ENCODE assay signal across 38 mouse cellular contexts in the genomic region with DNA sequence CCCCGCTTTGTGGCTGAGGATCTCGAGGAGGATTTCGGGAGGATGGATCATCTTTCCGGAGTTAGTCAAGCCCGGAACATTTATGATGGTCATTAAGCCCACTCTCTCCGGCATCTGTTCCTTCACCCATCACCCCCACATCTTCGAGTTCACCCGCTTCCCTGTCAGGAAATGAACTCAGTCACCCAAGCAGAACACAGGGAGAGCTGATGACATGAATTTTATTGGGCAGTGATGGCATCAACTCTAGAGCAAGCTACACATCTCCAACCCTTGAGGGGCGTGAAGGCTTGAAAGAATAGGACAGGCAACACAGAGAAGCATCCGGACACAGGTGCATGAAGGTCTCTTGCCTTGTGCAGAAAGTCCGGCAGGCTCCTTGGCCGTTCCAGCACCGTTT. TPM values are rescaled to one million over a fixed set of nuclear protein-coding genes. Genes with fewer than 3 reads are reported as not detected.
"Had no signal": no experiment of that assay in that cellular context is flagged by ENCODE, and none has a peak within 500 bp of the region (broad histone marks: within the 10 kb centered on the region; RNA-seq: fewer than 3 reads in every experiment).

No protein-coding gene starts in this region.

- DNase-seq: gastrocnemius, adult 2 months; gastrocnemius, postnatal 10 days; gastrocnemius, postnatal 25 days; heart, adult 18-20 months; heart, postnatal 10 days; heart, postnatal 4 days; kidney, adult 18-20 months; kidney, postnatal 10 days; kidney, postnatal 4 days; left cerebral cortex, postnatal 4 days had no signal

- ATAC-seq: hindbrain, embryonic 16.5 days; inflammation-experienced regulatory T-cells, adult 6 months; intestine, embryonic 15.5 days; intestine, postnatal 0 days; liver, embryonic 12.5 days had no signal

- H3K36me3 ChIP-seq: heart, embryonic 10.5 days; heart, embryonic 12.5 days; hindbrain, embryonic 10.5 days; hindbrain, embryonic 12.5 days; intestine, embryonic 15.5 days; limb, embryonic 13.5 days; limb, embryonic 15.5 days; liver, embryonic 12.5 days had no signal

- H3K9me3 ChIP-seq: heart, embryonic 10.5 days; heart, embryonic 12.5 days; hindbrain, embryonic 10.5 days; hindbrain, embryonic 12.5 days; intestine, embryonic 15.5 days; limb, embryonic 13.5 days; limb, embryonic 15.5 days; liver, embryonic 12.5 days had no signal

- H3K9ac ChIP-seq: heart, embryonic 12.5 days; hindbrain, embryonic 12.5 days; hindbrain, embryonic 14.5 days; intestine, embryonic 15.5 days; limb, embryonic 13.5 days; limb, embryonic 15.5 days; liver, embryonic 12.5 days; liver, embryonic 14.5 days had no signal

- H3K4me3 ChIP-seq: gastrocnemius, adult 2 months; heart, embryonic 10.5 days; heart, embryonic 12.5 days; hindbrain, embryonic 10.5 days; hindbrain, embryonic 12.5 days; intestine, embryonic 15.5 days; layer of hippocampus, adult 2 months; left cerebral cortex, adult 2 months; limb, embryonic 13.5 days; limb, embryonic 15.5 days; liver, embryonic 12.5 days had no signal

- H3K27ac ChIP-seq: gastrocnemius, adult 2 months; heart, embryonic 10.5 days; hindbrain, embryonic 10.5 days; hindbrain, embryonic 12.5 days; hindbrain, embryonic 14.5 days; intestine, embryonic 15.5 days; layer of hippocampus, adult 2 months; left cerebral cortex, adult 2 months; limb, embryonic 13.5 days; limb, embryonic 15.5 days; liver, embryonic 12.5 days; liver, embryonic 14.5 days had no signal

- H3K4me2 ChIP-seq: heart, embryonic 12.5 days; hindbrain, embryonic 12.5 days; hindbrain, embryonic 14.5 days; intestine, embryonic 15.5 days; limb, embryonic 13.5 days; limb, embryonic 15.5 days; liver, embryonic 12.5 days had no signal

RNA-seq across cellular contexts. Expression of a gene that starts 0.7 kb away (rescaled TPM):
- total RNA-seq: gastrocnemius, adult 2 months; gastrocnemius, postnatal 25 days; granulocyte monocyte progenitor cell, adult 5-6 weeks; heart, adult 18-20 months; heart, adult 8-10 months; heart, postnatal 10 days; heart, postnatal 25 days; heart, postnatal 4 days; layer of hippocampus, adult 2 months; layer of hippocampus, postnatal 10 days; layer of hippocampus, postnatal 25 days; left cerebral cortex, adult 2 months; left cerebral cortex, postnatal 25 days; left cerebral cortex, postnatal 4 days; liver, adult 2 months had no signal
- polyA plus RNA-seq: frontal cortex, adult 2 months; heart, embryonic 10.5 days; heart, embryonic 12.5 days; hindbrain, embryonic 10.5 days; hindbrain, embryonic 12.5 days; hindbrain, embryonic 14.5 days; hindbrain, embryonic 16.5 days; limb, embryonic 11.5 days; liver, adult 2 months; liver, embryonic 14.5 days; liver, embryonic 16.5 days had no signal

RNA-seq across cellular contexts. Expression of a gene that starts 4.6 kb away (rescaled TPM):
- polyA plus RNA-seq: inflammation-experienced regulatory T-cells, adult 6 months had no signal

RNA-seq across cellular contexts. Expression of a gene that starts 18.0 kb away (rescaled TPM):
- total RNA-seq: gastrocnemius, adult 2 months; gastrocnemius, postnatal 10 days; gastrocnemius, postnatal 25 days; gastrocnemius, postnatal 4 days; granulocyte monocyte progenitor cell, adult 5-6 weeks; heart, adult 18-20 months; heart, adult 8-10 months; heart, postnatal 10 days; heart, postnatal 25 days; heart, postnatal 4 days; layer of hippocampus, adult 2 months; layer of hippocampus, postnatal 10 days; layer of hippocampus, postnatal 25 days; left cerebral cortex, adult 2 months; left cerebral cortex, postnatal 25 days; left cerebral cortex, postnatal 4 days; liver, adult 2 months had no signal
- polyA plus RNA-seq: frontal cortex, adult 2 months; heart, embryonic 10.5 days; heart, embryonic 12.5 days; heart, embryonic 14.5 days; heart, embryonic 16.5 days; hindbrain, embryonic 10.5 days; hindbrain, embryonic 12.5 days; hindbrain, embryonic 14.5 days; hindbrain, embryonic 16.5 days; inflammation-experienced regulatory T-cells, adult 6 months; intestine, embryonic 15.5 days; intestine, postnatal 0 days; limb, embryonic 11.5 days; limb, embryonic 13.5 days; limb, embryonic 15.5 days; liver, adult 2 months; liver, embryonic 12.5 days; liver, embryonic 14.5 days; liver, embryonic 16.5 days had no signal

RNA-seq across cellular contexts. Expression of a gene that starts 23.0 kb away (rescaled TPM):
- total RNA-seq: gastrocnemius, adult 2 months; gastrocnemius, postnatal 10 days; gastrocnemius, postnatal 25 days; gastrocnemius, postnatal 4 days; granulocyte monocyte progenitor cell, adult 5-6 weeks; heart, adult 18-20 months; heart, adult 8-10 months; heart, postnatal 10 days; heart, postnatal 25 days; heart, postnatal 4 days; layer of hippocampus, adult 2 months; layer of hippocampus, postnatal 10 days; layer of hippocampus, postnatal 25 days; left cerebral cortex, adult 2 months; left cerebral cortex, postnatal 25 days; left cerebral cortex, postnatal 4 days; liver, adult 2 months had no signal
- polyA plus RNA-seq: frontal cortex, adult 2 months; heart, embryonic 10.5 days; heart, embryonic 12.5 days; heart, embryonic 14.5 days; heart, embryonic 16.5 days; hindbrain, embryonic 10.5 days; hindbrain, embryonic 12.5 days; hindbrain, embryonic 14.5 days; hindbrain, embryonic 16.5 days; inflammation-experienced regulatory T-cells, adult 6 months; intestine, embryonic 15.5 days; intestine, postnatal 0 days; limb, embryonic 11.5 days; limb, embryonic 13.5 days; limb, embryonic 15.5 days; liver, adult 2 months; liver, embryonic 12.5 days; liver, embryonic 14.5 days; liver, embryonic 16.5 days had no signal

RNA-seq across cellular contexts. Expression of a gene that starts 42.0 kb away (rescaled TPM):
- total RNA-seq: gastrocnemius, adult 2 months; gastrocnemius, postnatal 10 days; gastrocnemius, postnatal 25 days; gastrocnemius, postnatal 4 days; granulocyte monocyte progenitor cell, adult 5-6 weeks; heart, adult 18-20 months; heart, postnatal 10 days; heart, postnatal 25 days; heart, postnatal 4 days; layer of hippocampus, adult 2 months; layer of hippocampus, postnatal 10 days; layer of hippocampus, postnatal 25 days; left cerebral cortex, adult 2 months; left cerebral cortex, postnatal 25 days; left cerebral cortex, postnatal 4 days; liver, adult 2 months had no signal
- polyA plus RNA-seq: frontal cortex, adult 2 months; hindbrain, embryonic 10.5 days; hindbrain, embryonic 12.5 days; hindbrain, embryonic 14.5 days; hindbrain, embryonic 16.5 days; inflammation-experienced regulatory T-cells, adult 6 months; intestine, embryonic 15.5 days; limb, embryonic 11.5 days; limb, embryonic 13.5 days; limb, embryonic 15.5 days; liver, adult 2 months; liver, embryonic 12.5 days; liver, embryonic 14.5 days; liver, embryonic 16.5 days had no signal
